Mouse (Mus musculus): Measurements from ENCODE around the gene Gm7544.

- no peak for TF ChIP-seq CTCF (IDR thresholded peaks at IDR 0.05; ENCODE audit: borderline replicate concordance, insufficient read depth, low read length)
- TF ChIP-seq POLR2A (IDR thresholded peaks at IDR 0.05; ENCODE audit: low read depth, low read length): no peak
Observed at GRCm38 (mm10) chr1:82938666-82939065, 17.1 kb downstream of the Gm7544 start.
